Mouse (Mus musculus) midbrain, postnatal 0 days (tissue): ENCODE data around the gene Iqschfp. TPM values are rescaled to one million over a fixed set of nuclear protein-coding genes. Genes with fewer than 3 reads are reported as not detected.

Experiments
- ATAC-seq: fragments of 200-750 bp; cut with Nextera tagmentation; 2 replicates; pipeline ENCODE4 v1.8.0; 2017; ENCODE audit warnings: moderate number of reproducible peaks, mild to moderate bottlenecking, moderate TSS enrichment, moderate library complexity; ENCODE audit not compliant: low FRiP score
- DNase-seq: peaks from one replicate; pipeline ENCODE4 v3.0.0-alpha.2; 2015; ENCODE audit warnings: low spot score
- H3K27ac ChIP-seq: fragments of 300-500 bp; sonication (generic); 2 replicates; pipeline ENCODE4 v1.5.1; 2014; ENCODE audit warnings: low read depth, mild to moderate bottlenecking, low read length, mixed read lengths
- H3K27me3 ChIP-seq: fragments of 300-500 bp; sonication (generic); 2 replicates; pipeline ENCODE4 v1.6.1; 2014; ENCODE audit warnings: low read length, control low read depth, mixed read lengths; ENCODE audit not compliant: insufficient read depth
- H3K36me3 ChIP-seq: fragments of 300-500 bp; sonication (generic); 2 replicates; pipeline ENCODE4 v1.6.1; 2014; ENCODE audit warnings: low read length, control low read depth, mixed read lengths; ENCODE audit not compliant: insufficient read depth
- H3K4me1 ChIP-seq: fragments of 300-500 bp; sonication (generic); 2 replicates; pipeline ENCODE4 v1.6.1; 2014; ENCODE audit warnings: mild to moderate bottlenecking, control low read depth, antibody characterized with exemption, low read length, mixed read lengths; ENCODE audit not compliant: insufficient read depth
- H3K4me2 ChIP-seq: fragments of 300-500 bp; sonication (generic); 2 replicates; pipeline ENCODE4 v1.6.1; 2014; ENCODE audit warnings: low read depth, mild to moderate bottlenecking, low read length, mixed read lengths; ENCODE audit not compliant: poor library complexity, severe bottlenecking
- H3K4me3 ChIP-seq: fragments of 300-500 bp; sonication (generic); 2 replicates; pipeline ENCODE4 v1.5.1; 2014; ENCODE audit warnings: low read depth, mild to moderate bottlenecking, low read length, moderate library complexity
- H3K9ac ChIP-seq: fragments of 300-500 bp; sonication (generic); replicated peaks from 2 replicates; pipeline ENCODE4 v1.6.1; 2014; ENCODE audit warnings: mild to moderate bottlenecking, low read length, moderate library complexity, mixed read lengths; ENCODE audit not compliant: poor library complexity, severe bottlenecking
- H3K9me3 ChIP-seq: fragments of 300-500 bp; sonication (generic); 2 replicates; pipeline ENCODE4 v1.6.1; 2016; ENCODE audit warnings: low read length, control low read depth
- CTCF ChIP-seq: IDR thresholded peaks from 2 replicates; pipeline ENCODE4 v1.5.1; 2016; ENCODE audit warnings: antibody characterized with exemption, mild to moderate bottlenecking
- WGBS: fragments of 180-500 bp; shearing (Covaris S2); extraction: QIAGEN DNeasy Blood & Tissue Kit; methylation state at CpG from one replicate; pipeline ENCODE4 v1.1.7; 2014; 5-methylcytosine and 5-hydroxymethylcytosine counted together
- polyA plus RNA-seq: library from polyadenylated mRNA; unstranded; fragments of >200 nt; fragmentation: Nextera tagmentation; extraction: Ambion mirVana; gene quantifications from 2 replicates; pipeline ENCODE4 v1.2.1, GENCODE M21; 2015
- total RNA-seq: library from RNA; depleted of rRNA; stranded (reverse); fragments of >200 nt; gene quantifications from 2 replicates; pipeline ENCODE4 v1.2.3, GENCODE M21; 2014

Gene Iqschfp
- total and polyA plus RNA-seq, 2 experiments from 2014 or later, result 4.5 to 5.7 TPM

GRCm38 (mm10) chr3:68624471-68624870 is 732.4 kb downstream of the Iqschfp start:
- Histone ChIP-seq H3K9me3 (no peaks in the 10 kb centered on the region), H3K4me1 (no peaks in the 10 kb centered on the region), H3K9ac (no peak overlapping the region), H3K36me3 (peaks cover 37% of the 10 kb centered on the region), H3K4me2 (no peak overlapping the region), H3K4me3 (no peak overlapping the region), H3K27ac (no peak overlapping the region), H3K27me3 (no peaks in the 10 kb centered on the region)
- DNase-seq, result no peak
- no peak for TF ChIP-seq CTCF
- WGBS, result 91% methylated on average over 6 of the region's 6 CpGs
- no peak for ATAC-seq

- peaks cover 17% of the 10 kb centered on the region for H3K36me3 ChIP-seq
- no peaks in the 10 kb centered on the region for H3K9me3 ChIP-seq
- no peak overlapping the region for H3K27ac ChIP-seq
- no peak for ATAC-seq
- 45% methylated on average over 4 of the region's 4 CpGs for WGBS
- H3K4me1 ChIP-seq, result no peaks in the 10 kb centered on the region
- no peak overlapping the region for H3K9ac ChIP-seq
- no peak for TF ChIP-seq CTCF
- no peak overlapping the region for H3K4me2 ChIP-seq
- no peak for DNase-seq
- no peak overlapping the region for H3K4me3 ChIP-seq
- no peaks in the 10 kb centered on the region for H3K27me3 ChIP-seq
These were observed 738.2 kb downstream of the Iqschfp start for GRCm38 (mm10) chr3:68630261-68630660.

DNA sequence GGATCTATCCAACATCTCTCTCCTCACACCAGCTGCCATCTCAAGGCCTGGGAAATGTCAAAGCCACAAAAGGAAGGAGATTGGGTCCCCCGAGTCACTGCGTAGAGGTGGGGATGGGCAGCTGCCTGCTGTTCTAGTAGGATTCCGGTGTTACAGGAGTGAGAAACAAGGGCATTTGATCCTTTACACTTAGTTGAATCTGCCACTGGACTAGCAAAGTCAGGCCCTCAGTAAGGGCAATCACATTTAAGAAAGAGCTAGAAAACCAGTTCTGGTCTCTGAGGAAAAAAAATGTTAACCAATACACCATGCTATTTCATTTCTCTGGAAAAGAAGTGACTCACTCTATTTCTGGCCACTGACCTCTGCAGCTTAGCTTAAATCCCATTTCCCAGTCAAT is 738.8 kb downstream of the Iqschfp start:
- H3K9me3 ChIP-seq, result no peaks in the 10 kb centered on the region
- TF ChIP-seq CTCF, result no peak
- no peak overlapping the region for H3K4me3 ChIP-seq
- no peak for DNase-seq
- no peaks in the 10 kb centered on the region for H3K4me1 ChIP-seq
- ATAC-seq, result no peak
- H3K4me2 ChIP-seq, result no peak overlapping the region
- no peak overlapping the region for H3K27ac ChIP-seq
- H3K9ac ChIP-seq, result no peak overlapping the region
- no peaks in the 10 kb centered on the region for H3K27me3 ChIP-seq
- peaks cover 14% of the 10 kb centered on the region for H3K36me3 ChIP-seq
- 35% methylated on average over 3 of the region's 3 CpGs for WGBS

DNA sequence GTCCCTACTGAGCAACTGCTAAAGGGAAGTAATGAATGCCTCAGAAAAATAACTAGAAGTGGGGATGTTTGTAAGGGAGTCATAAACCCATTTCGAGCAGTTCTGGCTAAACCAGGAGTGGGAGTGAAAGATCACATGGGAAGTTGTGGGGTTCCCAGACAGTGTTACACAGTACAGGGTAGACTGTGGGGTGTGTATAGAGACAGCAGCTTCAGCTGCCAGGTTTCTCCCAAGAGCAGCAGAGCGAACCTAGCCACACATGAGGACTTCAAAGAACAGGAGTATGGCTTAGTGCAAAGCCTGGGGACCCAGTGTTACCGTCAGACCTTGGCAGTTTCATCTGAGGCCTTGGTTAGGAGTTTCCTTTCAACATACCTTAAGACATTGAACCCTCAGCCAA is 740.7 kb downstream of the Iqschfp start:
- Histone ChIP-seq H3K27me3 (no peaks in the 10 kb centered on the region), H3K9ac (no peak overlapping the region), H3K27ac (no peak overlapping the region), H3K36me3 (0 out of 2 replicates have a peak, but pooled peaks cover 3% of the 10 kb centered on the region), H3K4me1 (no peaks in the 10 kb centered on the region), H3K4me3 (no peak overlapping the region), H3K9me3 (no peaks in the 10 kb centered on the region), H3K4me2 (no peak overlapping the region)
- WGBS, result 85% methylated on average over 3 of the region's 3 CpGs
- ATAC-seq, result no peak
- no peak for DNase-seq
- TF ChIP-seq CTCF, result no peak

GRCm38 (mm10) chr3:68633577-68633976 is 741.5 kb downstream of the Iqschfp start:
- no peak overlapping the region for H3K4me3 ChIP-seq
- H3K4me2 ChIP-seq, result no peak overlapping the region
- 89% methylated on average over 4 of the region's 4 CpGs for WGBS
- no peaks in the 10 kb centered on the region for H3K36me3 ChIP-seq
- no peaks in the 10 kb centered on the region for H3K9me3 ChIP-seq
- H3K27me3 ChIP-seq, result no peaks in the 10 kb centered on the region
- TF ChIP-seq CTCF, result no peak
- ATAC-seq, result no peak
- no peaks in the 10 kb centered on the region for H3K4me1 ChIP-seq
- DNase-seq, result no peak
- no peak overlapping the region for H3K9ac ChIP-seq
- H3K27ac ChIP-seq, result no peak overlapping the region

- no peaks in the 10 kb centered on the region for H3K36me3 ChIP-seq
- no peak overlapping the region for H3K4me3 ChIP-seq
- peak; percentile 26 for DNase-seq
- no peaks in the 10 kb centered on the region for H3K4me1 ChIP-seq
- H3K27ac ChIP-seq, result no peak overlapping the region
- H3K4me2 ChIP-seq, result no peak overlapping the region
- no peak overlapping the region for H3K9ac ChIP-seq
- no peak for TF ChIP-seq CTCF
- H3K27me3 ChIP-seq, result no peaks in the 10 kb centered on the region
- ATAC-seq, result no peak; the same call in 1 of the 2 replicates
- H3K9me3 ChIP-seq, result no peaks in the 10 kb centered on the region
- WGBS, result 19% methylated on average over 7 of the region's 7 CpGs
These were observed 745.9 kb downstream of the Iqschfp start for GRCm38 (mm10) chr3:68637960-68638359.
